Mouse (Mus musculus) neural tube, embryonic 14.5 days (tissue): ENCODE results near the gene Tgfbr1. TPM values are rescaled to one million over a fixed set of nuclear protein-coding genes. Genes with fewer than 3 reads are reported as not detected.

Source experiments
- ATAC-seq: fragments of 200-750 bp; cut with Nextera tagmentation; 2 replicates; pipeline ENCODE4 v1.8.0; 2017; ENCODE audit warnings: low read depth, mild to moderate bottlenecking, moderate TSS enrichment, moderate library complexity
- H3K27ac ChIP-seq: fragments of 300-500 bp; sonication (generic); 2 replicates; pipeline ENCODE4 v1.5.1; 2014; ENCODE audit warnings: low read depth, mild to moderate bottlenecking, control low read depth, low read length, moderate library complexity, mixed read lengths
- H3K27me3 ChIP-seq: fragments of 300-500 bp; sonication (generic); 2 replicates; pipeline ENCODE4 v1.6.1; 2014; ENCODE audit warnings: low read length; ENCODE audit not compliant: control insufficient read depth, insufficient read depth
- H3K36me3 ChIP-seq: fragments of 300-500 bp; sonication (generic); 2 replicates; pipeline ENCODE4 v1.6.1; 2014; ENCODE audit warnings: low read length, mixed read lengths; ENCODE audit not compliant: control insufficient read depth, insufficient read depth
- H3K4me1 ChIP-seq: fragments of 300-500 bp; sonication (generic); 2 replicates; pipeline ENCODE4 v1.6.1; 2014; ENCODE audit warnings: low read length; ENCODE audit not compliant: control insufficient read depth, insufficient read depth
- H3K4me2 ChIP-seq: fragments of 300-500 bp; sonication (generic); 2 replicates; pipeline ENCODE4 v1.6.1; 2014; ENCODE audit warnings: mild to moderate bottlenecking, low read depth, low read length, control low read depth
- H3K4me3 ChIP-seq: fragments of 300-500 bp; sonication (generic); 2 replicates; pipeline ENCODE4 v1.5.1; 2014; ENCODE audit warnings: low read depth, low read length, control low read depth, mixed read lengths
- H3K9ac ChIP-seq: fragments of 300-500 bp; sonication (generic); replicated peaks from 2 replicates; pipeline ENCODE4 v1.6.1; 2014; ENCODE audit warnings: low read depth, mild to moderate bottlenecking, control low read depth, low read length, mixed read lengths
- H3K9me3 ChIP-seq: fragments of 300-500 bp; sonication (generic); 2 replicates; pipeline ENCODE4 v1.6.1; 2016; ENCODE audit warnings: low read length; ENCODE audit not compliant: control insufficient read depth
- WGBS: fragments of 180-500 bp; shearing (Covaris S2); extraction: QIAGEN DNeasy Blood & Tissue Kit; methylation state at CpG from one replicate; pipeline ENCODE4 v1.1.7; 2014; 5-methylcytosine and 5-hydroxymethylcytosine counted together
- polyA plus RNA-seq: library from polyadenylated mRNA; unstranded; fragments of >200 nt; fragmentation: Nextera tagmentation; extraction: Ambion mirVana; gene quantifications from 2 replicates; pipeline ENCODE4 v1.2.1, GENCODE M21; 2014

Gene Tgfbr1
- polyA plus RNA-seq, 1 experiment from 2014 or later = 31.7 TPM

- H3K4me3 ChIP-seq = no peak overlapping the region
- no peak for ATAC-seq
- no peak overlapping the region for H3K4me2 ChIP-seq
- H3K9me3 ChIP-seq = no peaks in the 10 kb centered on the region
- H3K36me3 ChIP-seq = 0 out of 2 replicates have a peak, but pooled peaks cover 2% of the 10 kb centered on the region
- no peak overlapping the region for H3K9ac ChIP-seq
- H3K4me1 ChIP-seq = no peaks in the 10 kb centered on the region
- no peak overlapping the region for H3K27ac ChIP-seq
- H3K27me3 ChIP-seq = no peaks in the 10 kb centered on the region
These were observed 46.8 kb downstream of the Tgfbr1 start for GRCm38 (mm10) chr4:47399824-47400223.

- no peak overlapping the region for H3K4me2 ChIP-seq
- no peak overlapping the region for H3K4me3 ChIP-seq
- no peak overlapping the region for H3K9ac ChIP-seq
- no peak for ATAC-seq
- H3K4me1 ChIP-seq = no peaks in the 10 kb centered on the region
- 0 out of 2 replicates have a peak, but pooled peaks cover 2% of the 10 kb centered on the region for H3K36me3 ChIP-seq
- no peak overlapping the region for H3K27ac ChIP-seq
- WGBS = 94% methylated on average over 4 of the region's 4 CpGs
- H3K9me3 ChIP-seq = no peaks in the 10 kb centered on the region
- no peaks in the 10 kb centered on the region for H3K27me3 ChIP-seq
These were observed 47.3 kb downstream of the Tgfbr1 start for GRCm38 (mm10) chr4:47400314-47400713.

- Histone ChIP-seq H3K4me2 (no peak overlapping the region), H3K9me3 (no peaks in the 10 kb centered on the region), H3K36me3 (0 out of 2 replicates have a peak, but pooled peaks cover 2% of the 10 kb centered on the region), H3K4me1 (no peaks in the 10 kb centered on the region), H3K27me3 (no peaks in the 10 kb centered on the region), H3K27ac (no peak overlapping the region), H3K9ac (no peak overlapping the region), H3K4me3 (no peak overlapping the region)
- ATAC-seq = no peak
These were observed 49.2 kb downstream of the Tgfbr1 start for GRCm38 (mm10) chr4:47402200-47402599.

GRCm38 (mm10) chr4:47404536-47404935 is 51.5 kb downstream of the Tgfbr1 start:
- no peak for ATAC-seq
- H3K9ac ChIP-seq = no peak overlapping the region
- no peaks in the 10 kb centered on the region for H3K9me3 ChIP-seq
- H3K4me3 ChIP-seq = no peak overlapping the region
- no peaks in the 10 kb centered on the region for H3K4me1 ChIP-seq
- 0 out of 2 replicates have a peak, but pooled peaks cover 2% of the 10 kb centered on the region for H3K36me3 ChIP-seq
- no peaks in the 10 kb centered on the region for H3K27me3 ChIP-seq
- no peak overlapping the region for H3K27ac ChIP-seq
- no peak overlapping the region for H3K4me2 ChIP-seq
- 88% methylated on average over 2 of the region's 2 CpGs for WGBS

- Histone ChIP-seq H3K36me3 (peaks cover 15% of the 10 kb centered on the region; the same call in 1 of the 2 replicates), H3K27ac (no peak overlapping the region), H3K4me1 (no peaks in the 10 kb centered on the region), H3K4me3 (no peak overlapping the region), H3K27me3 (no peaks in the 10 kb centered on the region), H3K4me2 (no peak overlapping the region), H3K9me3 (no peaks in the 10 kb centered on the region), H3K9ac (no peak overlapping the region)
- no peak for ATAC-seq
- WGBS = 95% methylated on average over 2 of the region's 2 CpGs
These were observed 54.1 kb downstream of the Tgfbr1 start for GRCm38 (mm10) chr4:47407161-47407560.

- Histone ChIP-seq H3K27ac (no peak overlapping the region), H3K36me3 (no peaks in the 10 kb centered on the region), H3K4me3 (no peak overlapping the region), H3K4me1 (no peaks in the 10 kb centered on the region), H3K9me3 (no peaks in the 10 kb centered on the region), H3K9ac (no peak overlapping the region), H3K4me2 (no peak overlapping the region), H3K27me3 (no peaks in the 10 kb centered on the region)
- no peak for ATAC-seq
- 82% methylated on average over 3 of the region's 3 CpGs for WGBS
These were observed 64.8 kb downstream of the Tgfbr1 start for GRCm38 (mm10) chr4:47417871-47418270.

GRCm38 (mm10) chr4:47419268-47419973 is 66.4 kb downstream of the Tgfbr1 start:
- Histone ChIP-seq H3K4me3 (no peak overlapping the region), H3K9ac (no peak overlapping the region), H3K9me3 (no peaks in the 10 kb centered on the region), H3K4me2 (no peak overlapping the region), H3K27me3 (no peaks in the 10 kb centered on the region), H3K27ac (no peak overlapping the region), H3K4me1 (peaks cover 6% of the 10 kb centered on the region), H3K36me3 (no peaks in the 10 kb centered on the region)
- peak; percentile 52; the same call in 1 of the 2 replicates for ATAC-seq
- WGBS = 27% methylated on average over 9 of the region's 9 CpGs

GRCm38 (mm10) chr4:47420191-47420590 is 67.2 kb downstream of the Tgfbr1 start:
- H3K27ac ChIP-seq = no peak overlapping the region
- no peaks in the 10 kb centered on the region for H3K36me3 ChIP-seq
- no peak overlapping the region for H3K4me3 ChIP-seq
- no peaks in the 10 kb centered on the region for H3K9me3 ChIP-seq
- H3K4me2 ChIP-seq = no peak overlapping the region
- no peaks in the 10 kb centered on the region for H3K27me3 ChIP-seq
- 30% methylated on average over 7 of the region's 7 CpGs for WGBS
- no peak overlapping the region for H3K9ac ChIP-seq
- H3K4me1 ChIP-seq = peaks cover 6% of the 10 kb centered on the region
- no peak for ATAC-seq

- no peaks in the 10 kb centered on the region for H3K9me3 ChIP-seq
- H3K9ac ChIP-seq = no peak overlapping the region
- H3K4me1 ChIP-seq = peaks cover 6% of the 10 kb centered on the region
- H3K4me3 ChIP-seq = no peak overlapping the region
- H3K36me3 ChIP-seq = no peaks in the 10 kb centered on the region
- ATAC-seq = no peak
- no peak overlapping the region for H3K4me2 ChIP-seq
- H3K27me3 ChIP-seq = no peaks in the 10 kb centered on the region
- WGBS = 36% methylated on average over 3 of the region's 3 CpGs
- no peak overlapping the region for H3K27ac ChIP-seq
These were observed 69.2 kb downstream of the Tgfbr1 start for GRCm38 (mm10) chr4:47422194-47422593.
